Mouse (Mus musculus) left cerebral cortex, adult 2 months (tissue): ENCODE measurements around the gene Msh5. TPM values are rescaled to one million over a fixed set of nuclear protein-coding genes. Genes with fewer than 3 reads are reported as not detected.

Experiments
- DNase-seq, 2 experiments: peaks; one replicate each; pipeline ENCODE4 v3.0.0; 2021 to 2022; ENCODE audit warnings: low spot score in 2 of 2, mixed read lengths in 1 of 2; ENCODE audit errors: extremely low spot score in 1 of 2
- H3K27ac ChIP-seq: fragments of 200-600 bp; 2 replicates; pipeline ENCODE4 v1.8.1; 2022
- H3K4me3 ChIP-seq: fragments of 200-600 bp; 2 replicates; pipeline ENCODE4 v1.8.1; 2022
- CTCF ChIP-seq: fragments of 200-600 bp; IDR thresholded peaks from 2 replicates; pipeline ENCODE4 v1.8.1; 2022; ENCODE audit warnings: antibody characterized with exemption, mild to moderate bottlenecking, moderate library complexity
- intact Hi-C: fragments of 180-260 bp; cut with DNase I; formaldehyde crosslinking; loops from one replicate; pipeline ENCODE4 v1.15.1; 2025
- long read RNA-seq, 2 experiments: library from polyadenylated mRNA; stranded (forward); transcript quantifications; one replicate each; pipeline ENCODE4 v2.0.0; 2021; ENCODE audit warnings: borderline mapping rate in 2 of 2
- total RNA-seq, 2 experiments: library from RNA; stranded (reverse); gene quantifications; 2 replicates each; pipeline ENCODE4 v1.2.3; 2021

Msh5 gene
- total RNA-seq = under 1 TPM; 0.27 to 0.56 TPM
- long read RNA-seq, experiment 1 = 0 reads
- long read RNA-seq, experiment 2 = 0 reads

DNA sequence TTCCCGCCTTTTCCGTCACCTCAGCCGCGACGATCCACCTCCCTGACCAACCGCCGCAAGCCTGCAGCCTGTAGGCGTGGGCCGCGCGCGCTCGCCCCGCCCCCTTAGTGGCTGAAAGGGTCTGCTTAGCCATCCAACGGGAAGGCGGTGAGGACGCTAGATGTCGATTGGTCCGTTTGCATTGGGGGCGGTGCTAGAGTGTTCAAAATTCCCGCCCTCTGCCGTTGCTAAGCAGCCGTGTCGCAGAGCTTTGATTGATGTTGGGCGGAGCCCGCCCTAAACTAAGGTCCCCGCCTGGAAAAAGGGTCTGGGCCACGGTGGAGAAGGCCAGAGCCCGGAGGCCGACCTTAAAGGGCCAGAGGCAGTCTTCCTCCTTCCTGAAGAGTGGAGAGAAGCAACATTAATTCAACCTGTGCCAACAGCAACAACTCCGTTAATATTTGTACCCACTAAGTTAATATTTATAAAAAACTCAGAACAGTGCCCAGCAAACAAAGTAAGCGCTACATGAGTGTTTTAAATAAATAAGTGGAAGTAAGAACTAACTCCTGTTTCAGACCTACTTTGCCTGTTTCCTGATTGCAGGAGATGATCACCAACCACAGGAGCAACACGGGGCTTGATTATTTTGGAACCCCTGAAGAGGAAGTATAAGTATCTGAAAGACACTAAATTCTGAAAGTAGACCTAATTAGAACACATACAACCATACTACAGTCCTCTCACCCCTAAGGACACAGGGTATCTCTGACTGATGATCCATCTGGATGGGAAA is at the start of gene Msh5:
Msh5 (minus strand) TSS at position 65 of the 775 bp plus-strand sequence.
- no peak; the same call in 1 of the 2 replicates for TF ChIP-seq CTCF

DNA sequence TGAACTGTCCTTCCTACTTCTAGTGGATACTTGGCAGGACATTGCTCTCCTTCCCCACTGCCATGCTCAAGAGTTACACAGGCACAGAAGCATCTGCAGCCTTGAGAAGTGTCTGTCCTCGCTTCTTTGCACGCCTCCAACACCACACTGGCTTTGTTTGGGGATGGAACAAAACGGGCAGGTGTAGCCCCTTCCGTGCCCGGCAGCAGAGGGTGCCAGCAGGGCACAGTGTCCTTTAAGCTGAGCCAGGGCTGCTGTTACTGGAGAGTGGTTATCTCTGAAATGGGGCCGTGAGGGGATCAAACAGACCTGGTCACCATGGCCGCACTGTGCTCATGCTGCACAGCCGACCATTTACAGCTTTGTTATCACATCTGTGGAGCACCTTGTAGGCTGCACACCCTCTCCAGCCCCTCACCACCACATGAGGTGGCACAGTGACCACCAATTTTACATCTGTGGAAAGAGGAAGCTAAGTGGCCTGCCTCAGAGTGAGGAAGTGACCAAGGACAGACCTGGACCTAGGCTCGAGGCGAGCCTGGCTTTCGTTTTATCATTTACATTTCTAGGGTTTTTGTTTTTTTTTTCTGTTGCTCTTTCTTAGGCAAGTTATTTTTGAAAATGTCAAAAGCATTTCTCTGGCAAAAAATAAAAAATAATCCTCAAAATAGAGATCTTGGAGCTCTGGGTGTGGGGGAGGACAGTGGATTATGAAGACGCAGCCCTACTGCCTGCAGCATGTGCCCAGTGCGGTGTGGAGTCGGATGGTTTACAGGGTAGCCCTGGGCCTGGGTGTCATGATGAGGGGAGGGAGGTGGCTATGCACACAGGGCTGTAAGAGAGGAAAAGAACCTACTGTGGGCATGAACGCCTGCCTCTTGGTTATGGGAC is 48.2 kb upstream of the Msh5 start:
- H3K4me3 ChIP-seq = no peak overlapping the region
- peak overlapping the region; percentile 44; the same call in 1 of the 2 replicates for H3K27ac ChIP-seq
- TF ChIP-seq CTCF = no peak
- intact Hi-C loops = no loop called here
- no peak for DNase-seq

More for the DNA sequence above, at the start of gene Msh5:
- peak; percentile 84 to 93 for DNase-seq
- Histone ChIP-seq H3K27ac (peak within 1 kb of the TSS; percentile 34; the same call in 1 of the 2 replicates), H3K4me3 (peak within 1 kb of the TSS; percentile 52)
- intact Hi-C loops = no loop called here

DNA sequence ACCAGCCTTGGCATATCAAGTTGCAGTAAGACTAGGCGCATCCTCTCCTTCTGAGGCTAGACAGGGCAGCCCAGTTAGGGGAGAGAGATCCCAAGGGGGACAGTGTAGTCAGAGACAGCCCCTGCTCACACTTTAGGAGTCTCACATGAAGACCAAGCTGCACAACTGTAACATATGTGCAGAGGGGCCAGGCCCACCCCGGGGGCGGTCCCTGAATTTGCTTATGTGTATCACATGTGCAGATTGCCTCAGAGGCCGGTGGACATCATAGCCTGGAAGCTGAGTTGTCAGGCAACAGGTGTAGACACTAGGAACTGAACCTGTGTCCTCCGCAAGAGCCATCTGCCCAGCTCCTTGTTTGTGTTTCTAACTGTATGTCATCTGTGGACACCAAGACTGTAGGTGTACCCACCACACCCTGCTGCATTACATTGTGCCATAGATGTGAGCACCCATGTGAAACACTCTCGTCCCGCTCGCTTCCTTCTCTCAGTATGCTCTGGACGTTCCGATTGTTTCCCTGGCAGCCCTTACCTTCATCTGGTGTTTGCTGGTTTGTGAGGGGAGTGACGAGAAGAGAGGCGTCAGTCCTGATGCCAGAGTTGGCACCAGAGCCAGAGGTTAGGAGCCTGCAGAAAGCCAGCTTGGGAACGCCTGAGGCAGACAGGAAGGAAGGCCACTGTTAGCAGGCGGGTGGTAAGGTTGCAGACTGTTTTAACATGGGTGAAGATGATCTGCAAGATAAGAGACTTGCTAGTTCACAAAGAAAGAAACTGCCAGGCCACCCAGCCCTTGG is 46.1 kb upstream of the Msh5 start:
- H3K4me3 ChIP-seq = no peak overlapping the region
- no peak overlapping the region for H3K27ac ChIP-seq
- DNase-seq = no peak
- intact Hi-C loops = no loop called here
- no peak for TF ChIP-seq CTCF

DNA sequence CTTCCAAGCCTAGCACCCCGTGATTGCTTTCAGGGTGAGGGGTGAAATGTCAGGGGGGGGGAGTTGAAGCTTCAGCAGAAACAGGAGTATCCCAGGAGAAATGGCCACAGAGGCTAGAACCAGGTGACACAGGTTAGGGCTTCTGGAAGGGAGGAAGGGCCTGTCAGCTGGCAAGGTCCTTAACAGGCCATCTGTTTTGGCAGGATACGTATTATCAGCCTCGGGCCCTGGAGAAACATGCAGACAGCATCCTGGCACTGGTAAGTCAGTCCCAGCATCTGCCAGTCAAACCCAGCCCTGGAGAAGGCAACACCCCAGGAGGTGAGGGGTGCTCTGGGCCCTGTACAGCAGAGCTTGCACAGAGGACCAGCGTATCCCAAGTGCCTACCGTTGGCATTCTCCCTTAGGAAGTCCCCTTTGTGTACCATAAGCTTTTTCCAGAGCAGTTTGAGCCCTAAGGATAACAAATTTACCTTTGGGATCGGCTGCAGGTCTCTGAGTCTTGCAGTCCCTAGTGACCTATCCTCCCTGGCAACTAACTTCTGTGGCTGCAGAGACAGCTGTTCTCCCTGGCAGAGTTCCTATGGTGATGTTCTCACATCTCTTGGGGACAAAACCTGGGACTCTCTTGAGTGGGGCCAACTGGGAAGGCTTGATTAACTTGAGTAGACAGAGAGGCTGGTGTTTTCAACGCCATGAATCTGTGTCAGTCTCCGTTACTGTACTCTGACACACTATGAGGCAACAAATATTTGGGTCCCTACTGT is 43.8 kb upstream of the Msh5 start:
- no peak for DNase-seq
- H3K4me3 ChIP-seq = peak overlapping the region; percentile 72
- intact Hi-C loops = no loop called here
- peak overlapping the region; percentile 99; the same call in 1 of the 2 replicates for H3K27ac ChIP-seq
- TF ChIP-seq CTCF = no peak

DNA sequence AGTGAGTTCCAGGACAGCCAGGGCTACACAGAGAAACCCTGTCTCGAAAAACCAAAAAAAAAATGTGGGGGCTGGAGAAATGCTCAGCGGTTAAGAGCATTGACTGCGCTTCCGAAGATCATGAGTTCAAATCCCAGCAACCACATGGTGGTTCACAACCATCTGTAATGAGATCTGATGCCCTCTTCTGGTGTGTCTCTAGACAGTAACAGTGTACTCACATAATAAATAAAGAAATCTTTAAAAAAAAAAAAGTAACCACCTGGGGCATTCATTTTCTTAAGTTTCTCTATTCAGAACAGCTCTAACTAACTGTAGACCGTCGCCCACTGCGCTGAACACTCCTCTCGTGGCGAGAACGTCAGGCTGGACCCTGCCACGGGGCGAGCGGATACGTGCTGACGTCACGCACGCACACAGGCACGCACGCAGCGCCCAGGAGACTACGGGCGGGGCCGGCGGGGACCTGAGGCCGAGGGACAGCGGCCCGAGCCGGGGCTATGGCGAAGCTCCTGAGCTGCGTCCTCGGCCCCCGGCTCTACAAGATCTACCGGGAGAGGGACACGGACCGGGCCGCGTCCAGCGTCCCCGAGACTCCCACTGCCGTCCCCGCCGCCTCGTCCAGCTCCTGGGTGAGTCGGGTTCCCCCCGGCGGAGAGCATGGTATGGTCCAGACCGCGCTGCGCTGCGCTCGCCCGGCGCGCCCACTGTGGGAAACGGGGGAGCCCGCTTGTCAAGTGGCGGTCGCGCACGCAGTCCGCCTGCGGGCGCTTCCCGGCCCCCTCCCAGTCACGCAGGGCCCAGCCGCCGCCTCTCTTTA is 42.5 kb upstream of the Msh5 start, which contains the start of gene Abhd16a:
Abhd16a (plus strand) TSS at position 439 of the 820 bp plus-strand sequence.
- DNase-seq = peak; percentile 93
- peak; percentile 34 for TF ChIP-seq CTCF
- intact Hi-C loops = no loop called here
- Histone ChIP-seq H3K4me3 (peak within 1 kb of the TSS; percentile 72), H3K27ac (peak within 1 kb of the TSS; percentile 99)

DNA sequence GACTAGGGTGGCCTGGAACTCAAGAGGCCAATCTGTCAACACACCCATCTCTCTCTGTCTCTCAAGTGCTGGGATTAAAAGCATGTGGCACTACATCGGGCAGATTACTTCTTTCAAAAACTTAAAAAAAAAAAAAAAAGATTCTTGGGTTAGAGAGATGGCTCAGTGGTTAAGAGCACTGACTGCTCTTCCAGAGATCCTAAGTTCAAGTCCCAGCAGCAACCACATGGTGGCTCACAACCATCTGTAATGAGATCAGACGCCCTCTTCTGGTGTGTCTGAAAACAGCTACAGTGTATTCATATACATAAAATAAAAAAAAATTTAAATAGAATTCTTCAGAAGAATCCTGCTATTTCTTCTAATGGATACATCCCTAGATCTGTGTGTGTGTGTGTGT is 41.6 kb upstream of the Msh5 start:
- intact Hi-C loops = no loop called here
- DNase-seq = no peak
- peak; percentile 51 for TF ChIP-seq CTCF
- Histone ChIP-seq H3K4me3 (no peak overlapping the region), H3K27ac (no peak overlapping the region)

DNA sequence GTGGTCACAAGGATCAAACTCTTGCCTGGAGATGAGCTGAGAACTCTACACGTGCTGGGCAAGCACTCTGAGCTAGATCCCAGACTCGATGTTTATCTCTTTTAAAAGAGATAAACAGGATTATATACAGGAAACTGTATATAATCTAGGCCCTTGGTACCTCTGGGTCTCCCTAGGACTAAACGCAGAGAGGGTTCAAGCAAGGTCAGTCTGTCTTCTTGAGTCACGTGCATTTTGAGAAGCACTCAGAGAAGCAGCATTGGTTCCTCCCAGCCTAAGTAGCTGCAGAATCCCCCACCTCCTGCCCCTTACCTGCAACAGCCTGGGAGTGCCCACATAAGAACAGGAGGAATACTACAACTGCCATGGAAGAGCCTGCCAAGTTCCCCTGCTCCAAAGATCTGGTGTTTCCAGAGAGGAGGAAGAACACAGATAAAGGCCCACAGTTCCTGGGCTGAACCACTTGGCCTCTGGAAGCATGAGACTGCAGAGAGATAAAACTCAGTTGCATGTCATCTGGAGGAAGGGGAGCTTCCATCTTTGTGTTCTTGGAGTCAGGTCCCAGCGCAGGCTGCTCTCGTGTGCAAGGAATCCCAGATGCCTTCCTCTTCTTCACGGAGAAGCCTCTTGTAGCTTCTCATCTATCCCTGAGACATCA is 38.8 kb upstream of the Msh5 start, which contains the start of gene Ly6g6f:
Ly6g6f (minus strand) TSS at position 403 of the 658 bp plus-strand sequence.
- no peak for DNase-seq
- Histone ChIP-seq H3K4me3 (no peak within 1 kb of the TSS), H3K27ac (no peak within 1 kb of the TSS)
- intact Hi-C loops = no loop called here
- no peak for TF ChIP-seq CTCF

DNA sequence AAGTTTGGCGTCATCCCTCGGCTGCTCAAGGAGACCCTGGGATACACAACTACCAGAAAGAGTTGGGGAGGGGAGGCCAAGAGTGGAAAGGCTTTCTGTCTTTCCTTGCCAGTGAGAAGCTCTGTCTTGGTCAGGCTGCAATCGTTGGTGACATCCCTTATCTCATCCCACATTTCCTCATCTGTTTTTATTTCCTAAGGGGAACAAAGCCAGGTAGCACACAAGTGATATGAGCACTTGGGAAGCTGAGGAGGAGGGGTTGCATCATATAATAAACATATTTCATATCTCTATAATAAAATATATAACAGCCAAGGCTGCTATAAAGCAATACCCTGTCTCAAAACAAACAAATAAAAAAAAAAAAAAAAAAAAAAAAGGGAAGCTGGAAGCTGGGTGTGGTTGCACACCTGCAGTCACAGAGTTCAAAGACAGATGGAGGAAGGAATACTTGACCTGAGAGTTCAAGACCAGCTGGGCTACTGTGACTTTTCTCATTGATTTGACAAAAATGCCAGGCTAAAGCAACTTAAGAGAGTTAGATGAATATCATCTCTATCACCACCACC is 37.5 kb upstream of the Msh5 start:
- Histone ChIP-seq H3K27ac (no peak overlapping the region), H3K4me3 (no peak overlapping the region)
- no peak for TF ChIP-seq CTCF
- no peak for DNase-seq
- intact Hi-C loops = no loop called here

DNA sequence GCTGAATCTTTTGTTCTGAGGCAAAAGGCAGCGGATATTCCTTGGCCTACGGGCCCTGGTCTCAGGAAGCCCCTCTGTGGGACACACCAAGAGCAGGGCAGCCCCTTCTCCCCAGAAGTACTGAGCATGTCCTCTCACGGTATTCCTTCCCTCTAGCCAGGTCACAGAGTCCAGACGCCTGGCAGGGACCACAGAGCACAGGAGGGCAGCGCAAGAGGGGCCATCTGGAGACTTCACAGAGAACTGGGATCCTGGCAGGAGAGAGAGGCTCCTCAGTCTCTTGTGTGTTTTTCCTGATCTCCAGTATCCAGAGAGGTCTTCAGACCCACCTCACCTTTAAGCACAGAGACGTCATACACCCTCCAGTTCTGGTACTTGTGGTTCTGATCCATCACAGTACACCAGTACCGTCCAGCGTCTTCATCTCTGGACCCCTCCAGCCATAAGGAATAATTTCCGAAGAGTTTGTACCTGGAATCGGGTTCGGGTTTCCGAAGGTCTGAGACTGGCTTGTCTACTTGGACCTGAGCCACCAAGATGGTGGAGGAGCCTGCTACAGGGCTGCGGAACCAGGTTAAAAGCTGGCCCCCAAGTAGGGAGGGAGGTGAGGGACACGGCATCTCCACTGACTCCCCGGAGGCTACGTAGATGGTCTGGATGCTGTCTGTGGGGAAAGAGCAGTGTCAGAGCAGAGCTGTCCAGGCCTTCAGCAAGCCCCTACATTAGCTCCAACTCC is 36.5 kb upstream of the Msh5 start:
- DNase-seq = no peak
- Histone ChIP-seq H3K27ac (no peak overlapping the region), H3K4me3 (no peak overlapping the region)
- intact Hi-C loops = no loop called here
- no peak for TF ChIP-seq CTCF
